Mouse (Mus musculus): ENCODE data around the gene Dmpk.
"Not testable (repeated sequence)": the region's sequence is repeated elsewhere in the genome, so short reads cannot be mapped to it uniquely, and the experiment has no call there.

The Dmpk gene

GRCm38 (mm10) chr7:19083701-19084100, at the start of gene Dmpk:
TSS of gene Dmpk (plus strand) at chr7:19083849.
- no peak for DNase-seq (ENCODE audit: low spot score in 2 of 2)

- DNase-seq (ENCODE audit: low spot score in 2 of 2), result no peak
Observed at GRCm38 (mm10) chr7:19044616-19045015, 39.0 kb upstream of the Dmpk start.

DNA sequence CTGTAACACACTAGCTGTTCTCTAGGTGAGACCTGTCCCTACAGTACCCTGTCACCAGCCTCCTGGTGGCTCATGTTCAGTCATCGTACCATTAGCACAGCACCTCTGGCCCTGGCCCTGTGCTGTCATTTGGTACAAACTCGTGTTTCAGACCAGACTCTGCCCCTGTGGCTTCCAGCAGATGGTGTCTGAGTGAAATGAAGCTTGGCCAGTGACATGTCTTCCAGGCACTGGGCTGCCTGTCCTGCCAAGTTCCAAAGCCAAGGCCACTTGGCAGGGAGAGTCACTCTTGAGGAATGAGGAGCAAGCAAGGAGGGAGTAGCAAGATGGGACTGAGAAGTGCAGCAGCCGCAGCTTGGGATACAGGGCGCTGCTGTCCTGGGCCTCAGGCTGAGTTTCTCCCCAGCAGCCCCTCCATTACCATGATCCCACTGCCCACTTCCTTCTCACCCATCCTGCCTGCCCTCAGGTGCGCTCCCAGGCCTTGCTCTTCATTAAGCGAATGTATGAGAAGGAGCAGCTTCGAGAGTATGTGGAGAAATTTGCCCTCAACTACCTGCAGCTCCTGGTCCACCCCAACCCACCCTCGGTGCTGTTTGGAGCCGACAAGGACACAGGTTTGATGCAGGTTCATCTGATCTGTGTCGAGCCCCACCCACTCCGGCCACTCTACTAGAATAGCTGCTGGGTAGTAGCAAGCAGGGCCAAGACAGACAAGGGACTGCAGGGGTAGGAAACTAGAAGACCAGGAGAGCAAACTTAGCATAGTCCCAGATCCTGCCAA, 37.2 kb upstream of the Dmpk start:
- DNase-seq (ENCODE audit: low spot score in 2 of 2), result no peak

- DNase-seq (ENCODE audit: low spot score in 2 of 2), result no peak
Observed at GRCm38 (mm10) chr7:19048006-19048527, 35.6 kb upstream of the Dmpk start.

DNA sequence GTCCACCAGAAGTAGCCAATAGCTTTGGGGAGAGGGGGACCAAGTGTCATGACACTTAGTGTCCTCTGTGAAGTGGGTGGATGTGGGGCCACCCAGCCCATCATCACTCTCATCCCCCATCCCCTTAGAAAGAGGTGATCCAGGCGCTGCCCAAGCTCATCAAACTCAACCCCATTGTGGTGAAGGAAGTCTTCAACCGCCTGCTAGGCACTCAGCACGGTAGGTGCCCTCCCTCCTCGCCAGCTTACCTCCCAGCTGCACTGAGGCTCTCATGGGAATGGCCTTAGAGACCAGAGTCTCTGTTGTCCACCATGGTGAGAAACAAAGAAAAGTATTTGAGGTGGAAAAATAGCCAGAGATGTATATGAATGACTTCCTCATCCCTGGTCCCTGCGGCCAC, 34.4 kb upstream of the Dmpk start:
- no peak for DNase-seq (ENCODE audit: low spot score in 2 of 2)

GRCm38 (mm10) chr7:19050172-19050571, 33.5 kb upstream of the Dmpk start:
- DNase-seq (ENCODE audit: low spot score in 2 of 2), result no peak

DNA sequence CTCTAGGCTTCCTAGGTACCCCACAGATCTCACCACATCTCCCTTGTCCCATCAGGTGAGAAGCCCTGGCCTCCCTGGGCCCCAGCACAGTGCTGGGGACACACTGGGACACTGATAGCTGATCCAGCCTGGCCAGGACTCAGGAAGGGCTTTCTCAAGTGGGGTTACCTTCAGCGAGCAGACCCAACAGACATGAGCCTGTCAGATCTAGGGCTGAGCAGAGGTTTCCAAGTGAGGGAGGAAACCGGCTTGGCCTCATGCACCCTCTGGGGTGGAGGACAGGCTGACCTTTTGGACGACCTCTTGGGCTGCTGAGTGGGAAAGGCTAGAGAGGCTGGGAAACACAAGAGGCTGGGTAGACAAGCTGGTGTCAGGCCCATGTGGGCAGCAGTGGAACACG, 32.5 kb upstream of the Dmpk start:
- DNase-seq (ENCODE audit: low spot score in 2 of 2), result no peak

- DNase-seq (ENCODE audit: low spot score in 2 of 2), result no peak
Observed at GRCm38 (mm10) chr7:19052345-19053135, 31.1 kb upstream of the Dmpk start.

DNA sequence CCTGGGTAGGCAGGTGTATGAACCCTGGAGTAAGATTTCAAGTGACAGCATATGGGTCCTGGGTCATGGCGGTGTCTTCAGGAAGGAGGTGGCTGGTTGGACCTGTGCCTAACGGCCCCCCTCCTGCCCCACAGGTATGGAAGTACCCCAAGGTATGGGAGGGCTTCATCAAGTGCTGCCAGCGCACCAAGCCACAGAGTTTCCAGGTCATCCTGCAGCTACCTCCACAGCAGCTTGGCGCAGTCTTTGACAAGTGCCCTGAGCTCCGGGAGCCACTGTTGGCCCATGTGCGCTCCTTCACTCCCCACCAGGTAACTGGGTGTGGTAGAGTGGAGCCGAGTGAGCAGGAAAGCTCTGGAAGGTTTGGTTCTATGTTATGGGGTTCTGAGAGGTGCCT, 30.5 kb upstream of the Dmpk start:
- no peak for DNase-seq (ENCODE audit: low spot score in 2 of 2)

- peak in 1 of 2 experiments; percentile 48 for DNase-seq (ENCODE audit: low spot score in 2 of 2)
Observed at GRCm38 (mm10) chr7:19054047-19054776, 29.4 kb upstream of the Dmpk start, which contains the start of gene Rsph6a. TSS of gene Rsph6a (plus strand) at chr7:19054690.

- DNase-seq (ENCODE audit: low spot score in 2 of 2), result no peak
Observed at GRCm38 (mm10) chr7:19054777-19055076, 28.9 kb upstream of the Dmpk start.

GRCm38 (mm10) chr7:19055108-19055507, 28.5 kb upstream of the Dmpk start:
- no peak for DNase-seq (ENCODE audit: low spot score in 2 of 2)

GRCm38 (mm10) chr7:19057405-19057804, 26.2 kb upstream of the Dmpk start:
- DNase-seq (ENCODE audit: low spot score in 2 of 2), result no peak

DNA sequence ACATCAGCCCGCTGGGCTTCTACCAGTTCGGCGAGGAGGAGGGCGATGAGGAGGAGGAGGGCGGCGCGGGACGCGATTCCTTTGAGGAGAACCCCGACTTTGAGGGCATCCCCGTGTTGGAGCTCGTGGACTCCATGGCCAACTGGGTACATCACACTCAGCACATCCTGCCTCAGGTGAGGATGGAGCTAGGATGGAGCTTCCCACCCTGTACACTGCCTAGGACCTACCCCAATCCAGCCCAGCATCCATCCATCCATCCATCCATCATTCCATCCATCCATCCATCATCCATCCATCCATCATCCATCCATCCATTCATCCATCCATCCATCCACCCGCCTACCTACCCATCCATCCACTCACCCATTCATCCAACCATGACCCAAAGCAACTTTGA, 17.8 kb upstream of the Dmpk start:
- no peak for DNase-seq (ENCODE audit: low spot score in 2 of 2)

- no peak for DNase-seq (ENCODE audit: low spot score in 2 of 2)
Observed at GRCm38 (mm10) chr7:19067063-19067462, 16.6 kb upstream of the Dmpk start.

GRCm38 (mm10) chr7:19067935-19068334, 15.7 kb upstream of the Dmpk start:
- DNase-seq (ENCODE audit: low spot score in 2 of 2), result no peak

DNA sequence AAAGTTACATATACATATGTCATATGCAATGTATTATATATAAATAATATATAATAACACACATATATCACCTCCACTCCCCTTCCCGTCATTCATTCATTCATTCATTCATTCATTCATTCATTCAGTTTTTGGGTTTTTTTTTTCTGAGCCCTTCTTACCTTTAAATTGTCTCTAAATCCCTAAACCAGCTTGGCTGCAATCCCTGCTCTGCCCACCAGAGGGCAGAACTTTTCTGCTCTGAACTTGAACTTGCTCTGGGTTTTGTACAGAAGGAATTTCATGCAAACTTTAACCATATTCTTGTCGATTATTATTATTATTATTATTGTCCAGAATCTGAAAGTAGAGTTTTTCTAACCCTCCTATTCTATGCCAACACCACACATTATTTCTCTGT, 14.9 kb upstream of the Dmpk start:
- peak in 1 of 2 experiments; percentile 76 for DNase-seq (ENCODE audit: low spot score in 2 of 2)

DNA sequence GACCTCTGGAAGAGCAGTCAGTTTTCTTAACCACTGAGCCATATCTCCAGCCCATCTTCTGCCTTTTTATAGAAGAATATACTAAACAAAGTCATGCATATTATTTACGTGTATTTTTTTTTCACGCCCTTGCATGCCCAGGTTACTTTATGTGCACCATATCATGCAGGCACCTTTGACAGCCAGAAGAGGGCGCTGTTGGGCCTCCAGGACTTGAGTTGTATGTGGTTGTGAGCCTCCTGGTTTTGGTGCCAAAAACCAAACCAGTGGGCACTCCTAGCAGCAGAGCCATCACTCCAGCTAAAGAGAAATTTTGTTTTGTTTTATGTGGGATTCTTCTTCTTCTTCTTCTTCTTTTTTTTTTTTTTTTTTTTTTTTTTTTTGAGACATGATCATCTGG, 14.1 kb upstream of the Dmpk start:
- DNase-seq (ENCODE audit: low spot score in 2 of 2), result peak in 1 of 2 experiments; percentile 39

GRCm38 (mm10) chr7:19071024-19071423, 12.6 kb upstream of the Dmpk start:
- not testable (repeated sequence) for DNase-seq (ENCODE audit: low spot score in 2 of 2)

DNA sequence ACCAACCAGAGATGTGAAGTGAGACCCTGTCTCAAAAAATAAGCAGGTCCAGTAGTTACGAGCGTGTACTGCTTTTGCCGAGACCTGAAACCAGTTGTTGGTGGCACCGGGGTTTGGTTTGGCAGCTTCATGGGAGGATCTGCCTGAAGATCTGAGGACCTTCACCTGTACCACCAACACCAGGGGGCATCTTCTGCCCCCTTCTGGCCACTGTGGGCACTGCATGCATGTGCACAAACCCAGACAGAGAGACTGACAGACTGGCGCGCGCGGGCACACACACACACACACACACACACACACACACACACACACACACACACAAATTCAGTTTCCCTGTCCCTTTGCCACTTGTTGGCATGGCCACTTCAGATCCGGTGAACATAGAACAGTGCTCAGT, 10.1 kb upstream of the Dmpk start:
- peak in 1 of 2 experiments; percentile 63 for DNase-seq (ENCODE audit: low spot score in 2 of 2)

GRCm38 (mm10) chr7:19074494-19074893, 9.2 kb upstream of the Dmpk start:
- no peak for DNase-seq (ENCODE audit: low spot score in 2 of 2)

GRCm38 (mm10) chr7:19075231-19075630, 8.4 kb upstream of the Dmpk start:
- DNase-seq (ENCODE audit: low spot score in 2 of 2), result no peak

Data from thymus, postnatal 10 days (tissue).